Mouse (Mus musculus) midbrain, embryonic 16.5 days (tissue): ENCODE measurements at regions not wholly inside any gene's neighbourhood (a gene's known extent, or its start where the extent isn't known, plus 50 kb on each side); places are given as distances from the start of the nearest gene placed in this dataset.

Experiments used
- ATAC-seq: fragments of 200-750 bp; cut with Nextera tagmentation; 2 replicates; pipeline ENCODE4 v1.8.0; 2017; ENCODE audit warnings: moderate TSS enrichment
- H3K27ac ChIP-seq: fragments of 300-500 bp; sonication (generic); 2 replicates; pipeline ENCODE4 v1.5.1; 2014; ENCODE audit warnings: mild to moderate bottlenecking, low read length, mixed read lengths
- H3K27me3 ChIP-seq: fragments of 300-500 bp; sonication (generic); 2 replicates; pipeline ENCODE4 v1.6.1; 2014; ENCODE audit warnings: low read depth, low read length, mixed read lengths; ENCODE audit not compliant: control insufficient read depth, insufficient read depth
- H3K36me3 ChIP-seq: fragments of 300-500 bp; sonication (generic); 2 replicates; pipeline ENCODE4 v1.6.1; 2014; ENCODE audit warnings: mild to moderate bottlenecking, low read length, moderate library complexity, mixed read lengths; ENCODE audit not compliant: control insufficient read depth, insufficient read depth
- H3K4me1 ChIP-seq: fragments of 300-500 bp; sonication (generic); 2 replicates; pipeline ENCODE4 v1.6.1; 2014; ENCODE audit warnings: mild to moderate bottlenecking, low read length, mixed read lengths; ENCODE audit not compliant: control insufficient read depth, insufficient read depth
- H3K4me2 ChIP-seq: fragments of 300-500 bp; sonication (generic); 2 replicates; pipeline ENCODE4 v1.6.1; 2014; ENCODE audit warnings: mild to moderate bottlenecking, low read length, mixed read lengths
- H3K4me3 ChIP-seq: fragments of 300-500 bp; sonication (generic); 2 replicates; pipeline ENCODE4 v1.5.1; 2014; ENCODE audit warnings: low read depth, mild to moderate bottlenecking, low read length, moderate library complexity, mixed read lengths
- H3K9ac ChIP-seq: fragments of 300-500 bp; sonication (generic); 2 replicates; pipeline ENCODE4 v1.6.1; 2014; ENCODE audit warnings: low read depth, low read length, mixed read lengths
- H3K9me3 ChIP-seq: fragments of 300-500 bp; sonication (generic); replicated peaks from 2 replicates; pipeline ENCODE4 v1.6.1; 2014; ENCODE audit warnings: mild to moderate bottlenecking, low read length, mixed read lengths; ENCODE audit not compliant: control insufficient read depth, poor library complexity, severe bottlenecking
- WGBS: fragments of 180-500 bp; shearing (Covaris S2); extraction: QIAGEN DNeasy Blood & Tissue Kit; methylation state at CpG from one replicate; pipeline ENCODE4 v1.1.7; 2014; 5-methylcytosine and 5-hydroxymethylcytosine counted together

- no peaks in the 10 kb centered on the region for H3K9me3 ChIP-seq
- ATAC-seq = no peak
- H3K4me2 ChIP-seq = no peak overlapping the region
- no peaks in the 10 kb centered on the region for H3K27me3 ChIP-seq
- no peak overlapping the region for H3K9ac ChIP-seq
- no peaks in the 10 kb centered on the region for H3K36me3 ChIP-seq
- H3K4me1 ChIP-seq = peaks cover 3% of the 10 kb centered on the region; the same call in 1 of the 2 replicates
- no peak overlapping the region for H3K4me3 ChIP-seq
- H3K27ac ChIP-seq = no peak overlapping the region
Observed at GRCm38 (mm10) chr17:48850910-48851309, 81.3 kb upstream of the Lrfn2 start.

- H3K9me3 ChIP-seq = no peaks in the 10 kb centered on the region
- H3K27me3 ChIP-seq = no peaks in the 10 kb centered on the region
- no peaks in the 10 kb centered on the region for H3K36me3 ChIP-seq
- no peak overlapping the region for H3K4me2 ChIP-seq
- H3K4me3 ChIP-seq = no peak overlapping the region
- H3K27ac ChIP-seq = no peak overlapping the region
- H3K4me1 ChIP-seq = no peaks in the 10 kb centered on the region
- no peak for ATAC-seq
- no peak overlapping the region for H3K9ac ChIP-seq
- WGBS = 56% methylated on average over 6 of the region's 6 CpGs
Observed at GRCm38 (mm10) chr17:48858891-48859290, 73.3 kb upstream of the Lrfn2 start.

- Histone ChIP-seq H3K9ac (no peak overlapping the region), H3K36me3 (no peaks in the 10 kb centered on the region), H3K4me1 (no peaks in the 10 kb centered on the region), H3K9me3 (no peaks in the 10 kb centered on the region), H3K4me2 (no peak overlapping the region), H3K4me3 (no peak overlapping the region), H3K27me3 (no peaks in the 10 kb centered on the region), H3K27ac (no peak overlapping the region)
- 0 out of 2 replicates have a peak, but pooled peaks have one; percentile 21 for ATAC-seq
- 59% methylated on average over 4 of the region's 6 CpGs for WGBS
Observed at GRCm38 (mm10) chr17:48870443-48870842, 61.7 kb upstream of the Lrfn2 start.

- WGBS = 76% methylated on average over 8 of the region's 8 CpGs
- Histone ChIP-seq H3K9ac (no peak overlapping the region), H3K36me3 (no peaks in the 10 kb centered on the region), H3K27me3 (no peaks in the 10 kb centered on the region), H3K4me3 (no peak overlapping the region), H3K27ac (no peak overlapping the region), H3K9me3 (no peaks in the 10 kb centered on the region), H3K4me1 (no peaks in the 10 kb centered on the region), H3K4me2 (no peak overlapping the region)
- no peak for ATAC-seq
Observed at GRCm38 (mm10) chr17:48877505-48877904, 54.7 kb upstream of the Lrfn2 start.

GRCm38 (mm10) chr17:48880590-48880989, 51.6 kb upstream of the Lrfn2 start:
- WGBS = 93% methylated on average over 3 of the region's 3 CpGs
- H3K36me3 ChIP-seq = no peaks in the 10 kb centered on the region
- no peak overlapping the region for H3K4me2 ChIP-seq
- H3K27ac ChIP-seq = no peak overlapping the region
- no peaks in the 10 kb centered on the region for H3K4me1 ChIP-seq
- no peaks in the 10 kb centered on the region for H3K27me3 ChIP-seq
- H3K9me3 ChIP-seq = no peaks in the 10 kb centered on the region
- H3K9ac ChIP-seq = no peak overlapping the region
- no peak overlapping the region for H3K4me3 ChIP-seq
- ATAC-seq = no peak

- Histone ChIP-seq H3K9ac (no peak overlapping the region), H3K4me1 (no peaks in the 10 kb centered on the region), H3K9me3 (no peaks in the 10 kb centered on the region), H3K27me3 (no peaks in the 10 kb centered on the region), H3K27ac (no peak overlapping the region), H3K4me3 (no peak overlapping the region), H3K36me3 (no peaks in the 10 kb centered on the region), H3K4me2 (no peak overlapping the region)
- ATAC-seq = no peak
- 86% methylated on average over 5 of the region's 5 CpGs for WGBS
Observed at GRCm38 (mm10) chr17:48881946-48882345, 50.2 kb upstream of the Lrfn2 start.
